Mouse (Mus musculus): ENCODE measurements at regions not wholly inside any gene's neighbourhood (a gene's known extent, or its start where the extent isn't known, plus 50 kb on each side); places are given as distances from the start of the nearest gene placed in this dataset.

- TF ChIP-seq CTCF (IDR thresholded peaks at IDR 0.05; ENCODE audit: low read depth) (no peak), EP300 (IDR thresholded peaks at IDR 0.05; ENCODE audit: low read depth) (no peak)
These were observed 1365.9 kb upstream of the Slc10a2 start for GRCm38 (mm10) chr8:6471089-6471488.

All from heart, postnatal 0 days (tissue).